Mouse (Mus musculus): ENCODE measurements around the gene Sept14. TPM values are rescaled to one million over a fixed set of nuclear protein-coding genes. Genes with fewer than 3 reads are reported as not detected.

The Sept14 gene
- total and polyA plus RNA-seq, 2 experiments from 2014 or later = not detected

- DNase-seq (peak; percentile 90), ATAC-seq (peak; percentile 93)
- peak within 1 kb of the TSS; percentile 73 for H3K4me2 ChIP-seq (ENCODE audit: low read depth)
- H3K4me1 ChIP-seq (ENCODE audit: insufficient read depth) = 0 out of 2 replicates have a peak, but pooled peaks cover 5% of the 10 kb centered on the region
- no peak for TF ChIP-seq CTCF (IDR thresholded peaks at IDR 0.05; ENCODE audit: low read depth)
- H3K4me3 ChIP-seq (ENCODE audit: low read depth, low read length) = peak within 1 kb of the TSS; percentile 66
- H3K9ac ChIP-seq = peak within 1 kb of the TSS; percentile 81
- H3K9me3 ChIP-seq (ENCODE audit: low read length) = no peaks in the 10 kb centered on the region
- no peaks in the 10 kb centered on the region for H3K27me3 ChIP-seq (ENCODE audit: insufficient read depth, low read length)
- H3K36me3 ChIP-seq (ENCODE audit: insufficient read depth) = no peaks in the 10 kb centered on the region
- 0 out of 2 replicates have a peak within 1 kb of the TSS, but pooled peaks have one; percentile 24 for H3K27ac ChIP-seq (ENCODE audit: low read depth, low read length)
- WGBS = under 1% methylated on average over 23 of the region's 23 CpGs
Observed at GRCm38 (mm10) chr5:129670036-129670458, 38.3 kb downstream of the Sept14 start, which contains the start of gene Zfp11. Zfp11 (minus strand) TSS chr5:129670099.

- Histone ChIP-seq H3K4me1 (ENCODE audit: insufficient read depth) (0 out of 2 replicates have a peak, but pooled peaks cover 5% of the 10 kb centered on the region), H3K4me2 (ENCODE audit: low read depth) (peak overlapping the region; percentile 73), H3K27ac (ENCODE audit: low read depth, low read length) (0 out of 2 replicates have a peak overlapping the region, but pooled peaks have one; percentile 24), H3K27me3 (ENCODE audit: insufficient read depth, low read length) (no peaks in the 10 kb centered on the region), H3K9ac (peak overlapping the region; percentile 81), H3K4me3 (ENCODE audit: low read depth, low read length) (peak overlapping the region; percentile 66), H3K36me3 (ENCODE audit: insufficient read depth) (no peaks in the 10 kb centered on the region), H3K9me3 (ENCODE audit: low read length) (no peaks in the 10 kb centered on the region)
- ATAC-seq (peak; percentile 66), DNase-seq (no peak)
- no peak for TF ChIP-seq CTCF (IDR thresholded peaks at IDR 0.05; ENCODE audit: low read depth)
- 1% methylated on average over 31 of the region's 31 CpGs for WGBS
Observed at GRCm38 (mm10) chr5:129669453-129670035, 38.8 kb downstream of the Sept14 start.

GRCm38 (mm10) chr5:129667851-129668250, 40.5 kb downstream of the Sept14 start:
- H3K4me2 ChIP-seq (ENCODE audit: low read depth) = no peak overlapping the region
- ATAC-seq (no peak), DNase-seq (no peak)
- no peak overlapping the region for H3K27ac ChIP-seq (ENCODE audit: low read depth, low read length)
- no peaks in the 10 kb centered on the region for H3K9me3 ChIP-seq (ENCODE audit: low read length)
- H3K36me3 ChIP-seq (ENCODE audit: insufficient read depth) = no peaks in the 10 kb centered on the region
- H3K27me3 ChIP-seq (ENCODE audit: insufficient read depth, low read length) = no peaks in the 10 kb centered on the region
- WGBS = 85% methylated on average over 4 of the region's 4 CpGs
- TF ChIP-seq CTCF (IDR thresholded peaks at IDR 0.05; ENCODE audit: low read depth) = no peak
- H3K4me3 ChIP-seq (ENCODE audit: low read depth, low read length) = no peak overlapping the region
- no peak overlapping the region for H3K9ac ChIP-seq
- H3K4me1 ChIP-seq (ENCODE audit: insufficient read depth) = 0 out of 2 replicates have a peak, but pooled peaks cover 5% of the 10 kb centered on the region

- Histone ChIP-seq H3K9me3 (ENCODE audit: low read length) (no peaks in the 10 kb centered on the region), H3K9ac (no peak overlapping the region), H3K4me2 (ENCODE audit: low read depth) (no peak overlapping the region), H3K36me3 (ENCODE audit: insufficient read depth) (no peaks in the 10 kb centered on the region), H3K4me1 (ENCODE audit: insufficient read depth) (0 out of 2 replicates have a peak, but pooled peaks cover 5% of the 10 kb centered on the region), H3K27me3 (ENCODE audit: insufficient read depth, low read length) (no peaks in the 10 kb centered on the region), H3K4me3 (ENCODE audit: low read depth, low read length) (no peak overlapping the region), H3K27ac (ENCODE audit: low read depth, low read length) (no peak overlapping the region)
- 94% methylated on average over 10 of the region's 10 CpGs for WGBS
- ATAC-seq (no peak), DNase-seq (no peak)
- no peak for TF ChIP-seq CTCF (IDR thresholded peaks at IDR 0.05; ENCODE audit: low read depth)
Observed at GRCm38 (mm10) chr5:129666271-129666909, 41.9 kb downstream of the Sept14 start.

- 93% methylated on average over 5 of the region's 5 CpGs for WGBS
- H3K27me3 ChIP-seq (ENCODE audit: insufficient read depth, low read length) = no peaks in the 10 kb centered on the region
- TF ChIP-seq CTCF (IDR thresholded peaks at IDR 0.05; ENCODE audit: low read depth) = no peak
- DNase-seq = no peak
- no peak overlapping the region for H3K27ac ChIP-seq (ENCODE audit: low read depth, low read length)
- 0 out of 2 replicates have a peak, but pooled peaks cover 3% of the 10 kb centered on the region for H3K4me1 ChIP-seq (ENCODE audit: insufficient read depth)
- peaks cover 16% of the 10 kb centered on the region for H3K36me3 ChIP-seq (ENCODE audit: insufficient read depth)
- H3K4me3 ChIP-seq (ENCODE audit: low read depth, low read length) = no peak overlapping the region
- H3K9ac ChIP-seq = no peak overlapping the region
- H3K4me2 ChIP-seq (ENCODE audit: low read depth) = no peak overlapping the region
- ATAC-seq = no peak
- no peaks in the 10 kb centered on the region for H3K9me3 ChIP-seq (ENCODE audit: low read length)
Observed at GRCm38 (mm10) chr5:129664090-129664489, 44.2 kb downstream of the Sept14 start.

- TF ChIP-seq CTCF (IDR thresholded peaks at IDR 0.05; ENCODE audit: low read depth) = no peak
- H3K36me3 ChIP-seq (ENCODE audit: insufficient read depth) = peaks cover 53% of the 10 kb centered on the region
- no peak for DNase-seq
- H3K4me2 ChIP-seq (ENCODE audit: low read depth) = no peak overlapping the region
- WGBS = 96% methylated on average over 15 of the region's 15 CpGs
- H3K4me3 ChIP-seq (ENCODE audit: low read depth, low read length) = no peak overlapping the region
- H3K9me3 ChIP-seq (ENCODE audit: low read length) = no peaks in the 10 kb centered on the region
- ATAC-seq = no peak
- H3K27ac ChIP-seq (ENCODE audit: low read depth, low read length) = no peak overlapping the region
- no peak overlapping the region for H3K9ac ChIP-seq
- H3K4me1 ChIP-seq (ENCODE audit: insufficient read depth) = no peaks in the 10 kb centered on the region
- no peaks in the 10 kb centered on the region for H3K27me3 ChIP-seq (ENCODE audit: insufficient read depth, low read length)
Observed at GRCm38 (mm10) chr5:129657931-129658330, 50.4 kb downstream of the Sept14 start.

- WGBS = 97% methylated on average over 10 of the region's 10 CpGs
- Histone ChIP-seq H3K4me3 (ENCODE audit: low read depth, low read length) (no peak overlapping the region), H3K27me3 (ENCODE audit: insufficient read depth, low read length) (no peaks in the 10 kb centered on the region), H3K36me3 (ENCODE audit: insufficient read depth) (peaks cover 53% of the 10 kb centered on the region), H3K4me2 (ENCODE audit: low read depth) (no peak overlapping the region), H3K4me1 (ENCODE audit: insufficient read depth) (no peaks in the 10 kb centered on the region), H3K27ac (ENCODE audit: low read depth, low read length) (no peak overlapping the region), H3K9ac (no peak overlapping the region), H3K9me3 (ENCODE audit: low read length) (no peaks in the 10 kb centered on the region)
- TF ChIP-seq CTCF (IDR thresholded peaks at IDR 0.05; ENCODE audit: low read depth) = no peak
- DNase-seq = no peak
- no peak for ATAC-seq
Observed at GRCm38 (mm10) chr5:129657016-129657415, 51.3 kb downstream of the Sept14 start.
